Mouse (Mus musculus) naive thymus-derived CD4-positive, alpha-beta T cell, adult 2 months (primary cell): ENCODE measurements around the gene Irf8.

Source experiments
- DNase-seq: peaks from one replicate; pipeline ENCODE4 v3.0.0-alpha.2; 2011; ENCODE audit warnings: low read depth

Irf8 gene

DNA sequence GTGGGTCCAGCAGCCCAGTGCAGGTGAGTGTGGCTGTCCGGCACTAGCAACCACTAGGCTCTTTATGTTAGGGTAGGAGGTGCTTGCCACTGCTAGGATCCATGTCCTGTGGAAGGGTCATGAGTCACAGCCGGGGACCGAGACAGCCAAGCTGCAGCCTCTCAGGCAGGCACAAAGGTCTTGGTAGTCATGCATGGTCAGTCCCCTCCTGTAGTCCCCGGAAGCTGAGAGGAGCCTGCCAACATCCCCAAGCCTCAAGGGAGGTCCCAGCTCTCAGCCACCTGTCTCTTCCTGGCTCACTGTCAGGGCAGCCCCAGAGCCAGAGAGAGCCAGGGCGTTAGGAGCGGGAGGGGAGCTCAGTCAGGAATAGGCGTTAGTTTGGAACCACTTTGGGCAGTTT lies 11.1 kb downstream of the Irf8 start:
- DNase-seq: no peak

DNA sequence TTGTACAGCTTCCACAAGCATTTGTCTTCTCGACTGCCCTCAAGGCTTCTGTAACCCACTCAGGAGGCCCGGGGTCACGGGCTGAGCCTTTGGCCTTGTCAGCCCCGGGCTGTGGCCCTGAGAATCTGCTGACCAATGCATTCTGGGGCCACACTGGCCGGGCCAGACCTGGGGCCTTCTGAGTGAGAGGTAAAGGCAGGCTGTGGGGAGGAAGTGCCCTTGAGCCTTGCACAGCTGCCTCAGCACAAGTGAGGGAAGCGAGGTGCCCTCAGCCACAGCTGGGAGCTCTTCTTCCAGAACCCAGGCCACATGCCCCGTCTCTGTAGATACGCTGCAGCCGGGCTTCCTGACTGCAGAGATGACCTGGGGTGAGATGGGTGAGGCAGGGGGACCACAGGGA lies 14.5 kb downstream of the Irf8 start:
- no peak for DNase-seq

DNA sequence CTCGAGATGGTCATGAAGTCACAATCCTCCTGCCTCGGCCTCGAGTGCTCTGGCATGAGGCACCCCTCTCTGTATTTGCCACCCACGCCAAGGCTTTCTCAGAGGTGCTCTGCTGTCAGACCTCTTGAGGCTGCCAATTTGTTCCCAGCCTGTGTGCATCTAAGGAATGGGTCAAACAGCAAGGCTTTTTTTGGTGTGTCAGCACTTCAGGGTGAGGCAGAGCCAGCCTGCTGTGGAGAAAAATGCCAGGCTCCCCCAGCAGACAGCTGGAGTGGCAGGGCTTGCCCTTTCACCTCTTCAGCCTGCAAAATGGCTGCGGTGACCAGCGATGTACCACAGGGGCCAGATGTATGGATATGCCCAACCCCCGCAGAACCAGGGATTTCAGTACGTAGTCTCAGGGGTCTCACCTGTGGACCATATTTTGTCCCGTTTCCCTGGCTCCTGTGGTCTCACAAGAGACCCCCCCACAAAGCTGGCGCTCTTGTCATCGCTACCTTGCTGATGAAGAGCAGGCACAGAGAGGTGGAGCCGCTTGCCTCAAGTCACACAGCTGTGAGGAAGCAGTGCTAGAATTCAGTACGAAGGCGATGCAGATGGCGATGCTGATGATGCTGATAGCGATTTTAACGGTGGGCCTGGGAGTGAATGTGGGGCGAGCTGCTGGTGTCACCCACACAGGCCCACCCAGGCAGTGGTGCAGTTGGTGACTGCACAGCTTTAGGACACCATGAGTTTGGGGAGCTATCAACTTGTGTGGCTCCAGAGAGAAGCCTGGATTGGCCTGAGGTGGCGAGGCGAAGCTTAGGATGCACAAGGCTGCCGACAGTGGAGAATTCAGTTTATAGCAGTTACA lies 15.3 kb downstream of the Irf8 start:
- no peak for DNase-seq

- DNase-seq: peak; percentile 78
Observed at GRCm38 (mm10) chr8:120752082-120752452, 15.9 kb downstream of the Irf8 start.

DNA sequence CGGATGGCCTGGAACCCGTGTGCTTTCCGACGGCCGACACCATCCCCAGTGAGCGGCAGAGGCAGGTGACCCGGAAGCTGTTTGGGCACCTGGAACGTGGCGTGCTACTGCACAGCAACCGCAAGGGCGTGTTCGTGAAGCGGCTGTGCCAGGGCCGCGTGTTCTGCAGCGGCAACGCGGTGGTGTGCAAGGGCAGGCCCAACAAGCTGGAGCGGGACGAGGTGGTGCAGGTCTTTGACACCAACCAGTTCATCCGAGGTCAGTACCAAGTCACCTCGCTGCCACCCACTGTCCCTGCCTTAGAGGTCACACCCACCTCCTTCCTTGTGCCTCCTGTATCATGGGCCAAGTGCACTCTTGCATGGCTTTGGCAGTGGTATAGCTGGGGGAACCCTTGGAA lies 17.3 kb downstream of the Irf8 start:
- DNase-seq: no peak

- no peak for DNase-seq
Observed at GRCm38 (mm10) chr8:120755306-120756297, 19.4 kb downstream of the Irf8 start.

DNA sequence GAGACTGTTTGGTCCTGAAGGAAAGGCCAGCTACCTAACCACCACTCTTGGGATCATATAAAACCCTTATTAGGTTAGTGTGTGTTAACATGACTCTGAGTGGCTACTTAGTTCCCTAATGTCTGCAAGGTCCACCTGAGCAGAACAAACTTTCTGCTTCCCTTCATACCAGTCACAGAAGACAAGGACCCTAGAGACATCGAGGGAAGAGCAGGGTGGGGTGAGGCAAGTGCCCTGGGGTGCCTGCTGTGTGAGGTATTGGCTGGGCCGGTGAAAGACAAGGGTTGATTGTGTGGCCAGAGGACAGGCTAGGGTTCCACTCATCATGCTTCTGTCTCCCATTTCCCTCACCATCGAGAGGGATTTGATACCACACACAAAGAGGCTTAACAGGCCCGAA lies 21.8 kb downstream of the Irf8 start:
- DNase-seq: no peak

DNA sequence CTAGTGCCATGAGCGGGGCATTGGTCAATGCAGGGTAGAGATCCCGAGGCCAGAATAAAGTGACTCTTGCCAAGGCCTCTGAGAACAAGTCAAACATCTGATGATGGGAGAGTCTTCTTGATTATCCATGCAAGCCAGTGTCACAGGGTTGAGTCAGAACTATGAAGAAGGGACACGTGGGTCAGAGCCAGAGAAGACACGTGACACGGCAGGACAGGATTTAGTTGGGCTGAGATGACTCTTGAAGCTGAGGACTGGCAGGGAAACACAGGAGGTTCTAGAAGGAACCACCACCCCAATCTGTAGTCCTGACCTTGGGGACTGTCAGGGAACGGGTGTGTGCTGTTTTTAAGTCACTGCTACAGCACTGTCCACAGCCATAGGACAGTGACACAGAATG lies 23.7 kb downstream of the Irf8 start:
- no peak for DNase-seq

- no peak for DNase-seq
Observed at GRCm38 (mm10) chr8:120760341-120761215, 24.4 kb downstream of the Irf8 start.

GRCm38 (mm10) chr8:120763267-120763666 lies 27.1 kb downstream of the Irf8 start:
- DNase-seq: no peak

- DNase-seq: no peak
Observed at GRCm38 (mm10) chr8:120764638-120765037, 28.5 kb downstream of the Irf8 start.

- no peak for DNase-seq
Observed at GRCm38 (mm10) chr8:120766622-120767021, 30.5 kb downstream of the Irf8 start.

GRCm38 (mm10) chr8:120768454-120769218 lies 32.5 kb downstream of the Irf8 start:
- no peak for DNase-seq

- no peak for DNase-seq
Observed at GRCm38 (mm10) chr8:120777184-120777583, 41.0 kb downstream of the Irf8 start.

DNA sequence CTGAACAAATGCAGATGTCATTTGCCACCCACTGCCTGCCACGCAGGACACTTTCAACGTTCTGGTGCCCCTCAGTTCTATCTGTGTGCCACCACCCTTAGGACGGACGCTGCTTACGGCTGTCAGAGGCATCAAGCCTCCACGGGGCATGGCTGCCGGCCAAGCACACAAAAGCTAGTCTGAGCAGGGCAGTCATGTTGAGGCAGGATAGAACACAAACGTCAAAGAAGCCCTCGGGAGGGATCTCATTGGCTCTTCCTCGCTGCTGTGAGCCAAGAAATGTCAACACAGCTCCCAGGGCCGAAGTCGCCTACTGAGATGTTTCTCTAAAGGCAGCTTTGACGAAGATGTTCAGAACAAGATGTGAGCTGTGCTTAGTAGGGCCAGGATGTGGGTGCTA lies 41.6 kb downstream of the Irf8 start:
- DNase-seq: no peak

GRCm38 (mm10) chr8:120779106-120779505 lies 42.9 kb downstream of the Irf8 start:
- no peak for DNase-seq

- DNase-seq: no peak
Observed at GRCm38 (mm10) chr8:120783781-120784180, 47.6 kb downstream of the Irf8 start.

GRCm38 (mm10) chr8:120786753-120787152 lies 50.6 kb downstream of the Irf8 start:
- DNase-seq: no peak

DNA sequence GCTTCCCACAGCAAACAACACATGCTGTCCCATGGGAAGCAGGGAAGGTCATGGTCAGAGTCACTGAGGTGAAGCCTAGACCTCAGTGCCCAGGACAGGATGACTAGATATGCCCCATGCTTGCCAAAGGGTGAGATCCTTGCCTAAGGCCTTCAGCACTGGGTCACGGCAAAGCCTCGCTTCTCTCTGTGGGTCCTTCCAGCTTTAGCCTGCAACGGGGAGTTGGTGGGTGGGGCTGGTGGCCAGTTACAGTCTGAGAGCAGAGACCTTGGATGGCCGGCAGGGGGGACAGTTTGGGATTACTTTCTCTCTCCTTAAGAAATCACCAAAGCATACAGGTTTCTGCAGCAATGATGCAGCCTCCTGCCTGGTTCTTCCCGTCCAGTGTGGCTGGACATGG lies 51.5 kb downstream of the Irf8 start:
- no peak for DNase-seq

GRCm38 (mm10) chr8:120792710-120793109 lies 56.6 kb downstream of the Irf8 start:
- DNase-seq: no peak

GRCm38 (mm10) chr8:120795944-120796635 lies 59.9 kb downstream of the Irf8 start:
- DNase-seq: peak; percentile 88
